Mouse (Mus musculus) neural tube, embryonic 14.5 days (tissue): ENCODE results near the gene Gm29797. TPM values are rescaled to one million over a fixed set of nuclear protein-coding genes. Genes with fewer than 3 reads are reported as not detected.

Source experiments
- ATAC-seq: fragments of 200-750 bp; cut with Nextera tagmentation; 2 replicates; pipeline ENCODE4 v1.8.0; 2017; ENCODE audit warnings: low read depth, mild to moderate bottlenecking, moderate TSS enrichment, moderate library complexity
- H3K27ac ChIP-seq: fragments of 300-500 bp; sonication (generic); 2 replicates; pipeline ENCODE4 v1.5.1; 2014; ENCODE audit warnings: low read depth, mild to moderate bottlenecking, control low read depth, low read length, moderate library complexity, mixed read lengths
- H3K27me3 ChIP-seq: fragments of 300-500 bp; sonication (generic); 2 replicates; pipeline ENCODE4 v1.6.1; 2014; ENCODE audit warnings: low read length; ENCODE audit not compliant: control insufficient read depth, insufficient read depth
- H3K36me3 ChIP-seq: fragments of 300-500 bp; sonication (generic); 2 replicates; pipeline ENCODE4 v1.6.1; 2014; ENCODE audit warnings: low read length, mixed read lengths; ENCODE audit not compliant: control insufficient read depth, insufficient read depth
- H3K4me1 ChIP-seq: fragments of 300-500 bp; sonication (generic); 2 replicates; pipeline ENCODE4 v1.6.1; 2014; ENCODE audit warnings: low read length; ENCODE audit not compliant: control insufficient read depth, insufficient read depth
- H3K4me2 ChIP-seq: fragments of 300-500 bp; sonication (generic); 2 replicates; pipeline ENCODE4 v1.6.1; 2014; ENCODE audit warnings: mild to moderate bottlenecking, low read depth, low read length, control low read depth
- H3K4me3 ChIP-seq: fragments of 300-500 bp; sonication (generic); 2 replicates; pipeline ENCODE4 v1.5.1; 2014; ENCODE audit warnings: low read depth, low read length, control low read depth, mixed read lengths
- H3K9ac ChIP-seq: fragments of 300-500 bp; sonication (generic); replicated peaks from 2 replicates; pipeline ENCODE4 v1.6.1; 2014; ENCODE audit warnings: low read depth, mild to moderate bottlenecking, control low read depth, low read length, mixed read lengths
- H3K9me3 ChIP-seq: fragments of 300-500 bp; sonication (generic); 2 replicates; pipeline ENCODE4 v1.6.1; 2016; ENCODE audit warnings: low read length; ENCODE audit not compliant: control insufficient read depth
- WGBS: fragments of 180-500 bp; shearing (Covaris S2); extraction: QIAGEN DNeasy Blood & Tissue Kit; methylation state at CpG from one replicate; pipeline ENCODE4 v1.1.7; 2014; 5-methylcytosine and 5-hydroxymethylcytosine counted together
- polyA plus RNA-seq: library from polyadenylated mRNA; unstranded; fragments of >200 nt; fragmentation: Nextera tagmentation; extraction: Ambion mirVana; gene quantifications from 2 replicates; pipeline ENCODE4 v1.2.1, GENCODE M21; 2014

Gene Gm29797
- polyA plus RNA-seq, result not detected in 2 replicates

DNA sequence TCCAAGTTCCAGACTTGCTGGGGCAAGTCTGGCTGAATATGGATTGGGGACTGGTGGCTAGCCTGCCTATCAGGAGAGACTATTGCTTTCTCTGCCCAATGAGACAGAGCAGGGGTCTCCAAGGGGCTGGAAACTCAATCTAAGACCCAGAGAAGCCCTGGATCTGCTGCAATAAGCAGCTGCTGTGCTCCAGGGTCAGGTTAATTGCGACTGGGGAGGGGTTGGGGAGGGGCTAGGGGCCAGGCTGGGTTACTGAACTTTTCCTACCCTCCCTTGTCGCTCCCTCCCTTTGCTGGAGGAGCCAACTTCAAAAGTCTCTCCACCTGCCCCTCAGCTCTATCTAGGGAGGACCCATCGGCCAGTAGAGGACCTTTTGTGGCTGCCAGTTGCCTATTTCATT, at the start of gene Gm29797:
Gm29797 (plus strand) TSS at position 301 of the 400 bp plus-strand sequence.
- no peak within 1 kb of the TSS for H3K4me3 ChIP-seq
- 66% methylated on average over 3 of the region's 3 CpGs for WGBS
- H3K36me3 ChIP-seq, result peaks cover 45% of the 10 kb centered on the region
- H3K4me1 ChIP-seq, result no peaks in the 10 kb centered on the region
- no peak within 1 kb of the TSS for H3K4me2 ChIP-seq
- no peak for ATAC-seq
- H3K9ac ChIP-seq, result no peak within 1 kb of the TSS
- H3K9me3 ChIP-seq, result no peaks in the 10 kb centered on the region
- H3K27ac ChIP-seq, result no peak within 1 kb of the TSS
- no peaks in the 10 kb centered on the region for H3K27me3 ChIP-seq

GRCm38 (mm10) chr2:181618761-181619495, 37.9 kb upstream of the Gm29797 start:
- H3K9me3 ChIP-seq, result no peaks in the 10 kb centered on the region
- peaks cover 31% of the 10 kb centered on the region for H3K36me3 ChIP-seq
- no peak overlapping the region for H3K9ac ChIP-seq
- no peaks in the 10 kb centered on the region for H3K27me3 ChIP-seq
- no peak overlapping the region for H3K27ac ChIP-seq
- 86% methylated on average over 5 of the region's 5 CpGs for WGBS
- no peaks in the 10 kb centered on the region for H3K4me1 ChIP-seq
- no peak overlapping the region for H3K4me2 ChIP-seq
- ATAC-seq, result no peak
- no peak overlapping the region for H3K4me3 ChIP-seq

DNA sequence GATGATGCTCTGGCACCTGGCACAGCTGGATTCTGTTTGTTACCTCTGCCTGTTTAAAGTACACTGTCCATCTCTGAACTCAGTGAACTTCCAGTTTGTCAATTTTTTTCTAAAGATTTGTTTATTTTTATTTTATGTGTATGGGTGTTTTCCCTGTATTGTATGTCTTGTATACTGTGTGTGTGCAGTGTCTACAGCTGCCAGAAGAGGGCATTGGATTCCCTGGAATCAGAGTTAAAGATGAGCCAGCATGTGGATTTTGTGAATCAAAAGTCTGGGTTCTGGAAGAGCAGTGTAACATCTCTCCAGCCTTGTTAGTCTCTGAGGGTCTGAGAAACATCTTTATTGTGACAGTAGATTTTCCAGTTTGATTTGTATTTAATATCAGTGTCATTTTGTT, 33.4 kb upstream of the Gm29797 start:
- Histone ChIP-seq H3K9me3 (no peaks in the 10 kb centered on the region), H3K4me1 (no peaks in the 10 kb centered on the region), H3K27me3 (no peaks in the 10 kb centered on the region), H3K36me3 (peaks cover 33% of the 10 kb centered on the region), H3K4me2 (no peak overlapping the region), H3K27ac (no peak overlapping the region), H3K9ac (no peak overlapping the region), H3K4me3 (no peak overlapping the region)
- ATAC-seq, result no peak

GRCm38 (mm10) chr2:181628471-181628870, 28.4 kb upstream of the Gm29797 start:
- H3K9me3 ChIP-seq, result no peaks in the 10 kb centered on the region
- ATAC-seq, result no peak
- no peaks in the 10 kb centered on the region for H3K4me1 ChIP-seq
- H3K27me3 ChIP-seq, result no peaks in the 10 kb centered on the region
- H3K4me3 ChIP-seq, result no peak overlapping the region
- no peak overlapping the region for H3K27ac ChIP-seq
- H3K4me2 ChIP-seq, result no peak overlapping the region
- H3K9ac ChIP-seq, result no peak overlapping the region
- H3K36me3 ChIP-seq, result peaks cover 27% of the 10 kb centered on the region; the same call in 1 of the 2 replicates

GRCm38 (mm10) chr2:181632624-181633023, 24.2 kb upstream of the Gm29797 start:
- no peak for ATAC-seq
- WGBS, result 96% methylated on average over 6 of the region's 6 CpGs
- H3K36me3 ChIP-seq, result peaks cover 50% of the 10 kb centered on the region
- H3K9me3 ChIP-seq, result no peaks in the 10 kb centered on the region
- H3K27me3 ChIP-seq, result no peaks in the 10 kb centered on the region
- no peaks in the 10 kb centered on the region for H3K4me1 ChIP-seq
- no peak overlapping the region for H3K4me2 ChIP-seq
- H3K9ac ChIP-seq, result no peak overlapping the region
- no peak overlapping the region for H3K4me3 ChIP-seq
- H3K27ac ChIP-seq, result no peak overlapping the region

- Histone ChIP-seq H3K27me3 (no peaks in the 10 kb centered on the region), H3K4me2 (no peak overlapping the region), H3K4me1 (no peaks in the 10 kb centered on the region), H3K4me3 (no peak overlapping the region), H3K9me3 (no peaks in the 10 kb centered on the region), H3K36me3 (peaks cover 59% of the 10 kb centered on the region), H3K27ac (no peak overlapping the region), H3K9ac (no peak overlapping the region)
- WGBS, result 94% methylated on average over 3 of the region's 3 CpGs
- ATAC-seq, result no peak
Measured at GRCm38 (mm10) chr2:181635865-181636264, 21.0 kb upstream of the Gm29797 start.

GRCm38 (mm10) chr2:181644361-181644760, 12.5 kb upstream of the Gm29797 start:
- H3K9me3 ChIP-seq, result no peaks in the 10 kb centered on the region
- no peaks in the 10 kb centered on the region for H3K4me1 ChIP-seq
- H3K36me3 ChIP-seq, result peaks cover 49% of the 10 kb centered on the region
- H3K27ac ChIP-seq, result no peak overlapping the region
- 85% methylated on average over 2 of the region's 2 CpGs for WGBS
- H3K4me3 ChIP-seq, result no peak overlapping the region
- H3K4me2 ChIP-seq, result no peak overlapping the region
- no peak for ATAC-seq
- H3K27me3 ChIP-seq, result no peaks in the 10 kb centered on the region
- no peak overlapping the region for H3K9ac ChIP-seq

DNA sequence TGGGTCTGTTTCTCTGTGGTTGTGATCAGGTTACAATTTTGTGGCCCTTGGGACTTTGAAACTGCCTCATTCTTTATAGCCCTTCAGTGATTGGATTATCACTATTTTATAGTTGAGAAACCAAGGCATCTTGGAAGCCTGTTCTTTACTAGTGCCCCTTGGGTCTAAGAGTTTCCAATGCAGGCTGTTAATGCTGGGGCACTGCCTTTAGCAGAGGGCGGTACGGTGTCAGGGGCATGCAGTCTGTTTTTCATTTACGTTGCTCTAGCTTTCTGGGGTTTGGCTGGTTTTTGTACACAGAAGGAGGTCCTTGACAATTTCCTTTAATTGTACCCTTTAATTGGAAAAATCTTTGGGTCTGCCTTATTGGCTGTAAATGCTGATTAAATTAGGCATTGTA, 11.2 kb upstream of the Gm29797 start:
- Histone ChIP-seq H3K9ac (no peak overlapping the region), H3K36me3 (peaks cover 59% of the 10 kb centered on the region), H3K9me3 (no peaks in the 10 kb centered on the region), H3K27ac (no peak overlapping the region), H3K27me3 (no peaks in the 10 kb centered on the region), H3K4me1 (no peaks in the 10 kb centered on the region), H3K4me3 (no peak overlapping the region), H3K4me2 (no peak overlapping the region)
- ATAC-seq, result no peak
- 86% methylated on average over 3 of the region's 3 CpGs for WGBS

DNA sequence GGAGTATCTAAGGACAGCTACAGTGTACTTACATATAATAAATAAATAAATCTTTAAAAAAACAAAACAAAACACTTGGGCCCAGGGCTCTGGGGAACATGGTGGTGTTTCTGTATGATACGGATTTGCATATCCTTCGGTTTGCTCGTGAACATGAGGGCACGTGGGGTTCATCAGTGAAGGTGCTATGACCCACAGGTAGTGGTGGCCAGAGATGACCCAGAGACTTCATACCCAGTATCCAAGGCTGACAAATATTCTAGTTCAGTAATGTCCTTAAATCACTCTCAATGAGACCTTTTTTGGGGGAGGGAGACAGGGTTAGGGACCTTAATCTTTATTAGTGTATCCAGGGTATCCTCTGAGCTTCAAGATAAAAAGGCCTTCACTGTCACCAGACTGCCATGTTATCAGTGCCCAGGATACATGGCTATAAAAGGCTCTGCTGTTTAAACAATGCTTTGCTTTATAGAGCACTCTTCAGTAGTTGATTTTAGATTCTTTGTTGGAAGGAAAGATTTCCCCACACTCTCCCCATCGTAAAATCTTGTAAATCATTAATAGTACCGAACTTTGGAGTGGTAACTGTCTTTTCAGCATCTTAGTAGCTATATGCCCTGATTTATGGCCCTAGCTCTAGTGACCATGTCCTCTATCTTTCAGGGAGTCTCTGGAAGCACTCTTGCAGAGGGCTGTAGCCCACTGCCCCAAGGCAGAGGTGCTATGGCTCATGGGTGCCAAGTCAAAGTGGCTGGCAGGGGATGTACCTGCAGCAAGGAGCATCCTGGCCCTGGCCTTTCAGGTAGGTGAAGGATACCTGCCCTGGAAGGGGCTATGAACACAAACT, 10.0 kb upstream of the Gm29797 start:
- H3K9me3 ChIP-seq, result no peaks in the 10 kb centered on the region
- H3K4me1 ChIP-seq, result no peaks in the 10 kb centered on the region
- H3K4me2 ChIP-seq, result no peak overlapping the region
- WGBS, result 85% methylated on average over 6 of the region's 6 CpGs
- no peak overlapping the region for H3K27ac ChIP-seq
- ATAC-seq, result no peak
- peaks cover 57% of the 10 kb centered on the region for H3K36me3 ChIP-seq
- H3K4me3 ChIP-seq, result no peak overlapping the region
- H3K27me3 ChIP-seq, result no peaks in the 10 kb centered on the region
- no peak overlapping the region for H3K9ac ChIP-seq
